Mouse (Mus musculus): ENCODE results near the gene Fank1.
A peak's percentile ranks its signal among the peaks of the same experiment; 100 is the strongest.

Gene Fank1

DNA sequence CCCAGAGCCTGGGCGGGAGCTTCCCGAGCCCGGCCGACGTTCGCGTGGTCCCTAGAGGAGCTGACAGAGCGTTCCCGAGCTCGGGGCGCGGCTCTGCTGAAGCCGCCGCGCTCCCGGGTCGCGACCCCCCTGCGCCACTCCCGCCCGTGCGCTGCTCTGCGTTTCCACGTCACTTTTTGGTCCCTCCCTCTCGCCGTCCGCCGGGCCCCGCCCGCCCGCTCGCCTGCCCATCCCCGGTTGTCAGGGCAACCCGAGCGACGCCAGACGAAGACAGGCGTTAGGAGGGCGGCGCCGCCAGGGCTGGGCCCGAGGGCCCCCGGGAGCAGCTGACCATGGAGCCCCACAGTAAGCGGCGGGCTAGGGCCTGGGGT, at the start of gene Fank1:
Gene Fank1 (plus strand): TSS at position 236 of the 371 bp plus-strand sequence.
- peak; percentile 94 for DNase-seq (ENCODE audit: inconsistent ontology term)

DNA sequence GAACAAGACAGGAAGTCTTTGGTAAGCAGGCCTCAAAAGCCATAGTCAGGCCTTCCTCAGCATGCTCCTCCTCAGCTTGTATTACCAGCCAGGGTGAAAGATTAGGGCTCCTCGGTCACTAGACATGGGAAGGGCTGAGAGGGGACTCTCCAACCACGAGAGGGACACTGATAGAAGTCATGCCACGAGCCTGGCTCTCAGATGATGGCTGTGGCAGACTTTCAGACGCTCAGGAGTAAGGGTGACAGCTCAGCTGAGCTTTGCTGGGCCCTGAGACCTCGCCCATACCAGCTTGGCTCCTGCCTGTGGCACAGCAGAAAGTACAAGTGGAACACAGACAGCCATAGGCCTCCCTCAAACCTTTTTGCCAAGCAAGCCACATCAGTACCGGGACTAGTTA, 49.6 kb upstream of the Fank1 start:
- DNase-seq (ENCODE audit: inconsistent ontology term) = no peak

DNA sequence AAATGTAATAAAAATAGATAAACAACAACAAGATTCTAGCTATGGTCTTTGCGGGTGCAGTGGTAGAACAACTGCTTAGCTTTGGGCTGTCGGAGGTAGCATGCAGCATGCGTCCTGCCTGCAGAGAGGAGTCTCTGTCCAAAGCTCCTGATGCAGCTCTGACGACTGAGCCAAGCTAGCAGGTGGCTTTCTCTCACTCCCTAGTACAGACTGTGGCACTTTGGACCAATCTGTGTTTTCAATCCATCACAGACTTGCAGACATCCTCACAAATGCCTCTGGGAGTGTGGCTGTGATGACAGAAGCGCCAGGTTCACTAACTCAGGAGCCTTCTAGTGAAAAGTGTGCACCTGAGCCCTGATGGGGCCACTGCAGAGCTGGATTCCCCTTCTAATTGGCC, 47.3 kb upstream of the Fank1 start:
- no peak for DNase-seq (ENCODE audit: inconsistent ontology term)

DNA sequence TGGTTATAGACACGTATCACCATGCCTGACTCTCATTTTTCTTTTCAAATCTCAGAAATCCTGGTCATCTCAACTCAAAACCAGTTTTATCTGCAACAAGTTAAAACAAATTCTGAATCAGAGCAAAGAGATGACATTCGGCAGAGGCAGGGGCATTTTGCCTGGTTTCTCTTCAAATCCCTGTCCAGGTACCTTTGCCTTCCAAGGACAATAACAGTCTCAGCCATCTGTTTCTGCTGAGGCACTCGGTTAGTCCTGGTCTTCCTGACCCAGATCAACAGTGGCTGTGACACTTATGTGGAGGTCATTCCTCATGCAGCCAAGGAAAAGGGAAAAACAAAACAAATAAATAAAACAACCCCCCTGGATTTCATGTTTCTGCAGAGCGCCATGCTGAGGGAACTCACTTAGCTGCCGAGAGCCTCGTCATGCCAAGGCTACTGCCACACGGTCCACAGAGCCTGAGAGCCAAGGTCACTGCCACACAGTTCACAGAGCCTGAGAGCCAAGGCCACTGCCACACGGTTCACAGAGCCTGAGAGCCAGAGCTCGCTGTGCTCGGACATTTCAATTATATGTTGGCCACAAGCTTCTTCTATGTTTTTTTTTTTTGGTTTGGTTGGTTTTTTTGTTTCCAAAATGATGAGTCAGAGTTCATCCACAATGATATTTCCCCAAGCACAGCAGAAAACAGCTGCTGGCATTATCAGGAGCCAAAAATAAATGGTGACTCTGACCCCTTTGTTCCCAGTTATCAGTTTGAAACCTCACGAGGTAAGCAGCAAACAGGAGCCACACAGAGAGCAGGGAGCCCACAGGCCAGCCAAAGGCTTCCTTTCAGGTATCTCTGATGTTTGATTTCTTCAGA, 46.1 kb upstream of the Fank1 start:
- DNase-seq (ENCODE audit: inconsistent ontology term) = peak; percentile 89

DNA sequence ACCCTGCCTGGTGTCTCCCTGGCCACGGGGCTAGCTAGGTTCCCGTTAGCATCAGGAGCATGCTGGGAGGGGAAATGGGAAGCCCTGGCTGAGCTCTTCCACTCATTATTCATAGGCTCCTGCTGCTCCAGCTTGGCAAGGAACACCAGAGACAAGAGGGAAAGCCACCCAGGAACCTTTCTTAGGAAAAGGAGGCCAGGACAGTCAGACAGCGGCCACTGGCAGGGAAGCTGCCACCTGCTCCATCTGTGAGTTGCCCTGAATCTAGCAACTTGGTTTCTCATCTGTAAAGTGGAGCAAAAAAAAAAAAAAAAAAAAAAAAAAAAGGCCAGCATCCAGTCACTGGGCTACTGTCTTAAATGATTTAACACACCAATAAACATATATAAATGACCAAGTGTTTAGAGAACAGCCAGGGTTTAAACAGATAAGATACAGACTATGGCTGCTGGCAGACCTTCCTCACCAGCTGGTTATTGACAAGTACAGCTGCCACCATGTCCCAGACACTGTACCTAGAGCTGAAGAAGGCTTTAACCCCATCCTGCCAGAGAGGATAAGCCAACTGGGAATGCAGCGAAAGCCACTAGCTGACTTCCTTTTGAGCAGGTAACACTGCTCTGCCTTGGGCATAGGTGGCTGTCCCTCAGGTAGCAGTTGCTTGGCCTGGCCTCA, 44.6 kb upstream of the Fank1 start:
- peak; percentile 88 for DNase-seq (ENCODE audit: inconsistent ontology term)

DNA sequence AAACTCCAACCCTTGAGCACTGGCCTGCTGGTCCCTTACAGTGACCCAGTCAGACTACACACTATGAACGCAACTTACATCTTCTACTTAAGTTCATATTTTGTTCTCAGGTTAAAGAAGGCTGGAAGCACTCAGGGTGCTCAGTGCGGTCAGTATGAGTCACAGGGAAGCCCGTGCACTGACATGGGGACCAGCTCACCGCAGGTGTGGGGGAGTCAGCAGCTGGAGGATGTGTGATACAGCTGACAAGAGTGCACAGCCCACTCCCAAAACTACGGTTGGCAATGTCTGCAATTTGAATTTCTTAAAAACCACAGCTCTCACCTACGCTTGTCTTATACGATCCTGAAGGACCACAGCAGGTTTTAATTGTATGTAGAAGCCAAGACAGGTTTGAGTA, 36.1 kb upstream of the Fank1 start:
- no peak for DNase-seq (ENCODE audit: inconsistent ontology term)

DNA sequence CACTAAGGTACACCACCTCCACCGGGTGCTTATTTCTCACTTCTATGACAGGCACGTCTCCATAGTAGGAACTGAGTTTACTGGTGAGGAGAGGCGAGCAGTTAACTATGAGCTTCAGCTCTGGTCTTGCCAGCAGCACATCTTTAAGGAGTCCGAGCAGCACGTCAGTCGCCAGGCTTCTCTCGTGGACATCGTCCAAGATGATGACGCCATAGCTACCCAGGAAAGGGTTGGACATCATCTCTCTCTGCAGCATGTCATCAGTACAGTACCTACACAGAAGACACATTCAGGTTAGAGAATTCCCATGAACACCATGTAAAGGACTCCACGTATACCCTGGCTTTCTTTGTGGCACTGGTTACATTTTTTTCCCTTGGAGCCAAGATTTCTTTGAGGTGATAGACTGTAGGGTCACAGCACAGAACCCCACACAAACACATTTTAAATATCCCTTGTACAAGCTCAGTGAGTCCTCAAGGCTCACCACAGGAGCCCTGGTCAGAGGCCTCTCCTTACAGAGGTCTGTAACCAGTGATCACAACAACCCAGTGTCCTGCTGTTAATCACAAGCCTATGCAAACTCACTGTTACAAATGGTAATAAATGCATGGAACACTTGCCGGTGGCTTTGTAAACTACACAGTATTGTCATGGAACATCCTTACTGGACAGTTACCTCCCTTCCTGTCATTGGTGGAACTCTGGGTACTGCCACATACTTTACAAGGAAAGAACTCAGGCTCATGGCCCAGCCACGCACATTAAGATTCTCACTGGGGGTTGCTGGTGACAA, 33.9 kb upstream of the Fank1 start:
- DNase-seq (ENCODE audit: inconsistent ontology term) = no peak

DNA sequence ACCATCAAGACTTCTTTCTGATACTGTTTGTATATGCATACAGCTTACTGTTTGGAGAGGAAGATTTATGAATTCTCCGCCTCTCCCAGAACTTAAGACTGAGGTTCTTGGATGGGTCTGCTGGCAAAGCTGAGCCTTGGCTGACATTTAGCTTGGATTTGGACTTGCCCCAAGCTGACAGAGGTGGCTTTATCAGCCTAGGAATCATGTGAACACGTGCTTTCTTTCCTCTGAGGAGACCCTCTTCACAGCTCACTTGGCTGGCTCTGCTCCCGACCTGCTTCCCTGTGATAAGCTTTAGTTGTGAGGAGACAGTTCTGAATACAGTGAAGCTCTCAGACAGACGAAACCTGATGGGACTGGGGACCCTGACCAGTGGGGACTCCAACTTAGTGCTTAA, 33.0 kb upstream of the Fank1 start:
- no peak for DNase-seq (ENCODE audit: inconsistent ontology term)

DNA sequence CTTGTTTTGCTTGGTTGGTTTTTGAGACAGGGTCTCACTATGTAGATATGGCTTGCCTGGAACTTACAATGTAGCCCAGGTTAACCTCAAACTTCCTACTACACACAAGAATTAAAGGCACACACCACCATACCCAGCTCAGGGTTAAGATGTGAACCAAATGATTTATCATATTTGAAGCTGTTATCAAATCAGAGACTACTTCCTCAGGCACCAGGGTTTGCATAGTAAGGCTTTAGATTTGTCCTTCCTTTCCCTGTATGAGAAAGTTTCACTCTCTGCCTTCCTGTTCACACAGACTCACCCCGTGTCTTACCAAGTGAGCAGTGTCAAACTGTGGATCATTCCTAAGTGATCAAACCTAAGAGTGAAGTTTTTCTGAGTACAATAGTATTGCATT, 32.5 kb upstream of the Fank1 start:
- peak; percentile 31 for DNase-seq (ENCODE audit: inconsistent ontology term)

DNA sequence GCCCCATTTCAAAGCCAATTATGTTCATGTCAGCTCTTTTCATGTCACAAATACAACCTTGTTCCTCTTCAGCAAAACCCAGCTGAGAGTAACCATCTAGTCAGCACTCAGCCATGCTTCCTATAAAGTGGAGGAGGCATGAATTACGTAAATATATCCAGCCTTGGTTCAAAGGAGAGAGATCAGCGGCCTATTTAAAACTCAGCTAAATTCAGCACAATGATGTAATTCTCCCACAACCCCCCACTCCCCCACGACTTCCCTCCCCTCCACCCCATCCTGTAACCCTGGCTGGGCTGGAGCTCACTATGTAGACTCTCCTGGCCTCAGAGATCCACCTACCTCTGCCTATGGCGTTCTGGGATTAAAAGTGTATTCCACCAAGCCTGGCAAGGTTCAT, 32.0 kb upstream of the Fank1 start:
- peak; percentile 66 for DNase-seq (ENCODE audit: inconsistent ontology term)

DNA sequence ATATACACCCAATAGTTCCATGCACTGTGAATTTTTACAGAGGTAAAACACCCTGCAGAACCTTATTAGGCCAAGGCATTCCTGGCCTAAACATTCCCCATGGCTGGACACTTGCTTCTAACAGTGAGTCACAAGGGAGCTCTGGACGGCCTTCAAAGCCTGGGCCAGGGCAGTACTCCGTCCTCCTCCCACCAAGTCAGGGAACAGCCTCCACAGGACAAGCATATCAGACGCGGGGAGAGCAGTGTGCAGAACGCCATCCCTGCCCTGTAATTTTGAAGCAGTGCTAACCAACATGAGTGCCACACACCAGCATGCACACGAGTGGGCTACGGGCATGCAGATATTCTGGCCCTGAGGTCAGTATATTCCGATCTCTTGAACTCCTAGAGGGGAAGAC, 29.3 kb upstream of the Fank1 start:
- DNase-seq (ENCODE audit: inconsistent ontology term) = peak; percentile 77

DNA sequence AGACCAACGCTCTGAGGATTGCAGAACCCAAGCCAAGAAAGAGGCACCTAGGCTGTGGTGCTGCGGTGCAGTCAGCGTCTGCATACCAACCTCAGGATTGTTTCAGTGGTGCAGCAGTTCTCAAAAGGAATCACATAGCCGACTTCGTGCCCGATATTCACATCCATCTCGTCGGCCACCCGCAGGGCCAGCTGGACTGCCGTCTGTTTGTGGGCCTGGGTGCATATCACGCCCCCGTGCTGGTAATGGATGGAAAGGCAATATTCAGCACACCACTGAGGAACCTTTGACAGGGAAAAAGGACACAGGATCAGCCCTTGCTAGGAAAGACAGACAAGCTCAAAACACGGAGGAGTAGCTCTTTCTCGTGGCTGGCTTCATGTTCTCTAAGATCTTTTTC, 27.9 kb upstream of the Fank1 start:
- peak; percentile 47 for DNase-seq (ENCODE audit: inconsistent ontology term)

DNA sequence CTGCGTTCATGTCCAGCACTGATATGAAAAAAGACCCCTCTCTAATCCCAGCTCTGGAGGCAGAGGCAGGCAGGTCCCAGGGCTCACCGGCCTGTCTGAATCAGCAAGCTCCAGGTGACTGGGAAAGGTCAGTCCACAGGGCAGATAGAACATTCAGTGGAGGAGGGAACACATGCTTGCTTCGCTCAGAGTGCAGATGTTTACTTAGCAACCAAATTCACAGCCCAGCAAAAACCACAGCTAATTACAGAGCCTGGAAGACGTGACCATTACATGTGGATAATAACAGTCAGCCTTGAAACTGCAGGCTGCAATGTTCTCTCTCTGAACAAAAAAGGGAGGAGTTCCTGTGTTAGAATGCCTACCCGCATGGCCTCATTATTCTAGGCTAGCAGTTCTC, 26.0 kb upstream of the Fank1 start:
- DNase-seq (ENCODE audit: inconsistent ontology term) = no peak

DNA sequence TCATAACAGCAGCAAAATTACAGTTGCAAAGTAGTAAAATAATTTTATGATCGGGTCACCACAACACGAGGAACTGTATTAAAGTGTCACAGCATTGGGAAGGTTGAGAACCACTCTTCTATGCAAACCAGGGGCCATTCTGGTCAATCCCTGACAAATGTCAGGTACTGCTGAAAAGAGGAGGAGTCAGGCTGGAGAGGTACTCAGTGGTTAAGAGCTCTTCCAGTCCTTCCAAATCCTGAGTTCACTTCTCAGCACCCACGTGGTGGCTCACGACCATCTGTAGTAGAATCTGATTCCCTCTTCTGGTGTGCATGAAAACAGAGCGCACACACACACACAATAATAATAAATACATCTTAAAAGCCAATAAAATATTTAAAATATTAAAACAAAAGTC, 25.5 kb upstream of the Fank1 start:
- DNase-seq (ENCODE audit: inconsistent ontology term) = no peak

DNA sequence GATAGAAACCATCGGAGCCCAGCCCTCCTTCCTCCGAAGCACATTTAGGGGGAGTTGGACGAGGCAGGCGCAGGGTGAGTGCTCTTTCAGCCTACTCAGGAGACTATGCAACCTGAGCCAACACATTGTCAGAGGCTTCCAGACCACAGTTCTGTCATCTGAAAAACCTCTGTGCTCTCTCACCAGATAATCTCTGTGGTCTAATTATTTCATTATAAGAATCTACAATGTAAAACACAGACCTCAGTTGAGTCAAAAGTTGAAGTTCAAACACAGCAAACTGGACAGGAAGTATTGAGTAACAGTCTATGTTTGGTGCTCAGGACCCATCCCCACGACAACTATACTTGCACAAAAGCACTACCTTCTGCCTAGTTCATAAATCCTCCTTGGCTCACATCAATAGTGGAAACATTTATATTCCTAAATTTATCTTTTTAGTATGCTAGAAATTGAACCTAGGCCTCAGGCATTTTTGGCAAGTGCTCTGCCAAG, 18.7 kb upstream of the Fank1 start:
- peak; percentile 75 for DNase-seq (ENCODE audit: inconsistent ontology term)

DNA sequence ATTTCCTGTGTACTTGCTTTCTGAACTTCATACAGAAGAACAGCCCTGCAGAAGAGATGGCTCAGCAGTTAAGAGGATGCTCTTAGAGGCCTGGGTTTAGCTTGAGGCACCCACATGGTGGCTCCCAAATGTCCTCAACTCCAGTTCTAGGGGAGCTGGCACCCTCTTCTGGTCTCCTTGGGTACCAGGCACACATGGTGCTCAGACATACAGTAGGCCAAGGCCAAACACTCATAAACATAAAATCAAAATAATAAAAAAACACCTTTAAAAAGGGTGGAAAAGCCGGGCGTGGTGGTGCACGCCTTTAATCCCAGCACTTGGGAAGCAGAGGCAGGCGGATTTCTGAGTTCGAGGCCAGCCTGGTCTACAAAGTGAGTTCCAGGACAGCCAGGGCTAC, 17.9 kb upstream of the Fank1 start:
- DNase-seq (ENCODE audit: inconsistent ontology term) = no peak

DNA sequence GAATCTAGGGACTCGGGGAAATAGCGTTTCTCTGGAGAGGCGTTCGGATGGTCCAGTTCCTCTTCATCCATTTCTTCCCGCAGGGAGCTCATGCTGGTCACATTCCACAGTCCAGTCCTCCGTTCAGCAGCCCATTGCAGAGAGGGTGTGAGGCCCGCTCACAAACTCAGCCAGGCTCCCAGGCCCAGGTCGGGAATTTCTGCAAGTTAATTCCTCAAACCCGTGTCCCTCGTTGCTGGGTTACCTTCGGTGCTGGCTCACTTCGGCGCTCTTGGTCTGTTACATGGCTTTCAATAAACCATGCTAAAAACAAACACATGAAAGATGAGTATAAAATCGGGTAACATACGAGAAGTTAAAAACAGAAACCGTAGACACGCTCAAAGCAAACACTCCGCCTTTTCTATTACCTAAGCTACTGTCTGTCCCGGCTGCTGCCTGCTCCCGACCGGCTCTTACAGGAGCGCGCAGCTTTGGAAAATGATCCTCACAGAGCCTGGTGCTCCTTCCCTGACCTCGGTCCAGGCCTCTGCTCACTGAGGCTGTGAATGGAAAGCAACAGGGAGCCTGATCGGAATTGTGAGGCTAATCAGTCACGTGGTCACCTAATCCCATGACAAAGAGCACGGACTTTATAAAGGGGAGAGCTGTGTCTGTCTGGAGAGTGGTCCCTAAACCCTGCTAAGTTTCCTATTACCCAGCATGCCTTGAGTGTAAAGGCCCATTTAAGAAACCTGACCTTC, 16.9 kb upstream of the Fank1 start:
- DNase-seq (ENCODE audit: inconsistent ontology term) = peak; percentile 83

DNA sequence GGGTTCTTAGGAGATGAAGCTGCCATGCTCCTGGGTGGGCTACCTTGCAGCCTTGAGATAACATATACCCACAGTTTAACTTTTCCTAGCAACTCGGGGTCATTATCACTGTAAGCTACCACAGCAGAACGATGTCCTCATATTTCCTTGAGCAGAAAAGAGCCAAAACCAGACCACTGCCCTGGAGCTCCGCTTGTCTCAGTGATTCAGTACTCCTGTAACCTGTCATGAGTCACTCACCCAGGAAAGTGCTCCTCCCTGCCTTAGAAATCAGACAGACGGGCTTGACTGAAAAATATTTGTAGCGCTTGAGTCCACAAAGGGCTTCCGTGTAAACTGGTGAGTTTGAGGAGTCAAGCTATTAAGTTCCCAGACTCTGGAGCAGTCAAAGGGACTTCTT, 14.0 kb upstream of the Fank1 start:
- DNase-seq (ENCODE audit: inconsistent ontology term) = peak; percentile 61

DNA sequence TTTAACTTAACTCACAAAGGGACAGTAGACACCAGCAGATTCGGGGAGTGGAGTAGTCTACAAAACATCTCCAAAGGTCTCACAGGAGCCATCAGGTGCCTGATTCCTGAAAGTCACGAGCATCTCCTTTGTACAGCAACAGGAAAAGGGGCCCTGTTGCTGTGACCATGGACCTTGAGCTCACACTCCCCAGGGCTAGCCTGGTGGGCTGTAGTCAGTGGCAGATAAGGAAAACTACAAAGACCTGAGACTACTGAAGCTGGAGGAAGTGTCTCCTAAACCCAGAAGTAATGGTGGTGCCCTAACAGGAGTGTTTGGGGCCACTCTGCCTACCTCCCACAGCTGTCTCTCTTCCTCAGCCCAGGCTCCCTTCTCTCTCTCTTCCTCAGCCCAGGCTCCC, 12.2 kb upstream of the Fank1 start:
- DNase-seq (ENCODE audit: inconsistent ontology term) = no peak

DNA sequence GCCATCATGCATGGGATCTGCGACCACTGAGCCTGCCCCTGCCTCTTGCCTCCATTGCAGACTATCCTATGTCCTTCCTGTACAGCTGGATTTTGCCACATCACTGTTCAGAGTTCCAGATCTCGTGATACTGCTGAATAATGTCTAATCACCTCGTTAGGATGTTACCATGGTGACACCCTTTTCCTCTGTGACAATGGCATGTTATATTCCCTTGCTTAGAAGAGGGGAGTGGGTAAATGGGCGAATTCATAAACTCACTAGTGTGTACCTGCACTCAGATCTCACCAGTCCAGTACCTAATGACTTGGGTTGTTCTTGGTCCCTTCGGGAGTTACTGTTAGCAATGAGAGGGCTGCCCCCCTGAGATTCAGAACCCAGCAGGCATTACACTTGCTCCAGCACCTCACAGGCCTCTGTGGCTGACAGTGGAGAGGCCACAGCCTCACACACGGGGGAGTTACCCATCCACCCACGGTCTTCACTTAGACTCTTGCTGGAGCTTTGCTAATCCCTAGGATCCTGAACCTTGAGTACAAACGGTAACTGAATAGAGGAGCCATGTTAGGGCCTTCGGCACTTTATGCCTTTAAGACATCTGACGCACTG, 11.3 kb upstream of the Fank1 start:
- peak; percentile 42 for DNase-seq (ENCODE audit: inconsistent ontology term)

DNA sequence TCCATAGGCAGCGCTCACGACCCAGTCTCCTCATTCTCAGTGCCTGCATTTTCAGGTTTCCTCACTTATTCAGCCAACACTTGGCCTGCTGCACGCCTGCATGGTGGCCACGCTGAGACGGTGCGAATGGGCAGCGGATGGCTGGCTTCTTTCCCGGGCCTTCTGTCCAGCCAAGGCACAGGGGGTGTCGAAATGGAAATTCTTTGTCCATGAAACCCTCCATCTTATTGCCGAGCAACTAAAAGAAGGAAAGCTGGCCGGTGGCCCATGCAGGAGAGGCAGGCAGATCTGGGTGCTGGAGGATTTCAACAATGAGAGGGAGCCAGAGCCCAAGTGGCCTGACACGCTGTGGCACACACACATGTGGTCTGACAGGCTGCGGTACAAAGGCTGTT, 10.8 kb upstream of the Fank1 start:
- peak; percentile 93 for DNase-seq (ENCODE audit: inconsistent ontology term)

Data from Muller cell, postnatal 12 days (primary cell).